Mouse (Mus musculus) layer of hippocampus, postnatal 25 days (tissue): ENCODE measurements around the gene Vim. TPM values are rescaled to one million over a fixed set of nuclear protein-coding genes. Genes with fewer than 3 reads are reported as not detected.

ENCODE experiments used
- DNase-seq, 2 experiments: peaks; one replicate each; pipeline ENCODE4 v3.0.0; 2022; ENCODE audit warnings: mixed read lengths in 2 of 2, low spot score in 1 of 2; ENCODE audit errors: extremely low spot score in 1 of 2
- total RNA-seq, 2 experiments: library from RNA; stranded (reverse); gene quantifications; 2 replicates each; pipeline ENCODE4 v1.2.3; 2021

Vim gene
- 10 to 100 TPM; 57.6 to 62.8 TPM for total RNA-seq

GRCm38 (mm10) chr2:13573408-13574065 is at the start of gene Vim:
Gene Vim, plus strand, starts transcription at chr2:13573927.
- peak; percentile 40 to 61 for DNase-seq

- no peak for DNase-seq
Observed at GRCm38 (mm10) chr2:13526205-13526604, 47.5 kb upstream of the Vim start.

DNA sequence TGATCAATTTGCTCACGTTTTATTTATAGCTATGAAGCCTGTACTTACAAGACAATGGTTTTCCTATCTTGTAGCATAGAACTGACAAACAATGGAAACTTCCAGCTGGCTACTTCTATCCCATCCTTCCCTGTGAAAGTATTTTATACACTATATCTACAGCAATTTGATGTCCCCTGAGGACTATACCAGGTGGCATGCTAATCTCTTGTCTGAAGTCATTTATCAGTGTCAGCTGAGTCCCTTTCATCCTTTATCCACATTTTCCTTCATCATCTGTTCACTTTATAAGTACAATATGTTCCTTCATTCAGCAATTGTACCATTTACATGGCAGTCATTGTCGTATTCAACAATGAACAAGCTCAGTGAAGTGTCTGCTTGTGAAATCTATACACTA is 46.6 kb upstream of the Vim start:
- DNase-seq: no peak

DNA sequence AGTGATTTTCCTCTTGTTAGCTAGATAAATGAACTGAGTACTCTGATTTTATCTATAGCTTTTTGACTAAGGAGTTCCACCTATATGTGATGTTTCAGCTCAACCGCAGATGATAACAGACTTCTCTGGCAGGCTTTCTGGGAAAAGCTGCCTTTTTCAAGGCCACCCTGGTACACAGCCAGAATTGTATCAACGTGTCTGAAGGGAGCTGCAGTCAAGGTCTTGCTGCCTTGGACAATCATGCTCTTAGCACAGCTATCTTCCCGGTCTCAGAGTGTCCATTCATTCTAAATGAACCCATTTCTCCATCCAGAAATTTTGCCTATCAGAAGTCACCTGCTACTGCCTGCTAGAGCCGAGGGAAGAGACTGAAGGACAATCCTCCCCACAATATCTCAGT is 46.2 kb upstream of the Vim start:
- DNase-seq: no peak

DNA sequence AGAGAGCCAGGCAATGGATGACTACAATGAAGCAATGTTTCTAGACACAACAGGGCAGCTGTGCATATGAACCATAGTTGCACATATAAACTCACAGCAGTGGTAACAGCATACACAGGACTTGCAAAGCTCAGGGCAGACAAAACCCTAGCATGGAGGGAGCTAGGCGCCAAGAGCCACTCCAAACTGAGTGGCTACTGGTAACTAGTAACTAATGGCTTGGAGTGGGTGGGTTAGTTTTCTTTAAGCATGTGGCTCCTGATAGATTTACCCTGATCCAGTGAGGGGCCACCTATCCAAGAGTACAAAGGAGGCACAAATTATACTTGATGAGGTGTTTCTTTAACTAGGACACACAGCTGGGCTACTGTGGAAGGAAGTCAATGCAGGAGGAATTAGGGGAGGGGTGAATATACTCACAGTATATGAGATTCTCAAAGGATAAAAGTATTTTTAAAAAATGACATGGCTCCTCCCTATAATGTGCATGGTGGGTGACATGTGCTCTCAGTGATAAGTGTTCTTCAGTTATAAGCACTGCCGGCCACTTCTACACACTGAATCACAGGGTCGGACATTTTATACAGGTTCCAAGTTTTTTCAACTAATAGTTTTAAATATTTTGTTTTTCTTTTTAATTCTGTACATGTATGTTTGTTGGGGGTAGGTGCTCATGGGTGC is 44.3 kb upstream of the Vim start:
- no peak for DNase-seq

GRCm38 (mm10) chr2:13530639-13531038 is 43.1 kb upstream of the Vim start:
- DNase-seq: no peak

DNA sequence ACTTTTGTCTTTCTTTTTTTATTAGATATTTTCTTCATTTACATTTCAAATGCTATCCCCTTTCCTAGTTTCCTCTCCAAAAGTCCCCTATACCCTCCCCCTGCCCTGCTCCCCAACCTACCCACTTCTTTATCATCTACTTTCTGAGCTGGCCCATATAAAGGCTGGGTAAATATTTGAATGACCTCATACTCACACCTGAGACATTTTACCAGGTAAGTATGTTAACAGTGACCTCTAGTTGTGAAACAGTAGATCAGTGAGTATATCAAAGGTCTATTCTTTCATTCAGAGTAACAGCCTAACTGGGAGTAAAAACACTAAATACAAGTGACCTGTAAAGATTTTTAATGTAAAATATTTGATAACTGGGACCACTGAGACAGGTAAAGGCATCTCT is 37.0 kb upstream of the Vim start:
- no peak for DNase-seq

- DNase-seq: no peak
Observed at GRCm38 (mm10) chr2:13537733-13538132, 36.0 kb upstream of the Vim start.

- DNase-seq: no peak
Observed at GRCm38 (mm10) chr2:13538258-13538657, 35.5 kb upstream of the Vim start.

DNA sequence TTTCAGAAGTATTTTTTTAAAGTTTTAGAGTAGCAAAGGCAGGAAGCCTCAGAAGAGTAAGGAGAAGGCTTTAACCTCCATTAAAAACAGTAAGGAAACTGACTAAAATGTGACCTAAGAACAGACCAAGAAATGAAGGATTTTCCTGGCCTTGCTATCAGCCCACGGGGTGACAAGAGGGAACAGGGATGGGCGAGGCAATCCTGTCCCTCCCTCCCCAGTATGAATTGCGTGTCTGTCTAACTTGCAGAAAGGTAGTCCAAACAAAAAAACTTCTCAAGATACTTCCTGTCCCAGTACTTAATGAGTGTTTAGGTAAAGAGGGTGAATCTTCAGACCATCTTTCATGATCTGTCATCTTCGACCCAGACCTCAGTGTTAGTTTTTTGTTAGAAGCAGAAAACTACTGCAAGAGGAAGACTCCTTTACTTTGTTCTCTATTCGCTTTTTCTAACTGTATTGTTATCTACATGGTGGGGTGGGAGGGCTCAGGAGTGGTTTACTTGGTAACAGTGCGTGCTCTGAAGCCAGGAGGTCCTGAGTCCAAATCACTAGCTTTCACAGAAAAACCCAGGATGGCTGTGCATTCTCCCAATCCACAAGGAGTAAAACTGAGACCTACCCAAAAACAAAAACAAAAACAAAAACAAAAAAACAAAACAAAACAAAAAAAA is 34.9 kb upstream of the Vim start:
- DNase-seq: no peak

DNA sequence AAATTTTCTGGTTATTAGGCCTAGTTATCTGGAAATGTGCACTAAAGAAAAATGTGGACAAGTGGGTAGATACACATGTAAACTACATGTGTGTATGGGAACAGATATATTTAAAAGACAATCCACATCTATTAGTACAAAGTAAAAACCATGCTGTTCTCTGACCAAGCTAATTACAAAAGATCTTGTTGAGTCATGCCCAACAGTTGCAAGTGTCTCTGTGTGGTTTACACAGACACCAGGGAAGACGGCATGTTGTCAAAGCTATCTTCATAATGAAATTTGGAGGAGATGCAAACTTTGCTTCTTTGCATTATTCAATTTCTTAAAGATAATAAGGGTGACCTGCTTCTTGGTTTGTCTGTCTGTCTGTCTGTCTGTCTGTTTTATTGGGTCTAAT is 33.9 kb upstream of the Vim start:
- no peak for DNase-seq

- DNase-seq: no peak
Observed at GRCm38 (mm10) chr2:13543519-13544124, 30.1 kb upstream of the Vim start.

DNA sequence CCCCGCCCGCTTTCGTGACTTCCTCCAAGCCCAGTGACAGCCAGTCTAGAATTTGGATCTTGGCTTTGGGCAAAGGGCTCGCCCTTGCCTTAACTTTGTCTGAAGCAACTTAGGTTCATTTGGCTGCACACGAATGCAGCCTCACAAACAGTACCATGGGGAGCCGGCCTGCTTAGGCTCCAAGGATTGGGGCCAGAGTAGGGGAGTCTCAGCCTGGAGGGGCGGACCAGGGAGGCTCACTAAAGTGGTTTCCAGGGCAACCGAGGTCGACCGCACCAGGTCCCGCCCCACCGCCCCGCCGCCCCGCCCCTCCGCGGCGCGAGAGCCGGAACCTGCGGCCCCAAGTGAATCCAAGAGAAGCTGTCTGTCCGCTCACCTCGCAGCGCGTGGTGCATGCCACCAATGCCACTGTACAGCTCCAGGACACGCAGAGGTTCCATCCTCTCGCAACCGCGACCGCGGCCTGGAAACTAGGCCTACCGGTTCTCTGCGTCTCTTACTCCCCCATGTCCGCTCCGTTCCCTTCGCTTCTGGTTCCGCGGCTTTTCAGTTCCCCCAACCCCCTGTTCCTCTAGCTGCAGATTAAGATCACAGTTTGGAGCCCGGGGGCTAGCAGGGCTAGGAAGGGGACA is 29.4 kb upstream of the Vim start, which contains the start of gene Trdmt1:
Gene Trdmt1, minus strand, starts transcription at position 476 of the 632 bp plus-strand sequence.
- peak; percentile 62 to 80 for DNase-seq

DNA sequence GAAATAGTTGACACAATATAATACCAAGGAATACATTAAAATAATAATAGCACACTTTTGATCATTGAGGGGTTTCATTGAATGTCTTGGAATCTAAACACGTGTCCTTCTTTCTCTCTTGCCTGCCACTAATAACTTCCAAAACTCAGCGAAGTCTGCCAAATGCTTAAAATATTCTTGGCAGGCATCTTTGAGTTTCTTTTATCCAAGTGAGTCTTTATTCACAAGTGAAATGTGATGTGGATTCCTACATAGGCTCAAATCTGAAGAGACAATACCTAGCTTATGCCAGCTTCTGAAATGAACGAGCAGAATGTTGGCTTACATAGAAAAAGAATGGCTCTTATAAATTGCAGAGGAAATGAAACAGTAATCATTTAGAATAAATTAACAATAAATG is 25.0 kb upstream of the Vim start:
- DNase-seq: no peak

- DNase-seq: no peak
Observed at GRCm38 (mm10) chr2:13553966-13554365, 19.8 kb upstream of the Vim start.

DNA sequence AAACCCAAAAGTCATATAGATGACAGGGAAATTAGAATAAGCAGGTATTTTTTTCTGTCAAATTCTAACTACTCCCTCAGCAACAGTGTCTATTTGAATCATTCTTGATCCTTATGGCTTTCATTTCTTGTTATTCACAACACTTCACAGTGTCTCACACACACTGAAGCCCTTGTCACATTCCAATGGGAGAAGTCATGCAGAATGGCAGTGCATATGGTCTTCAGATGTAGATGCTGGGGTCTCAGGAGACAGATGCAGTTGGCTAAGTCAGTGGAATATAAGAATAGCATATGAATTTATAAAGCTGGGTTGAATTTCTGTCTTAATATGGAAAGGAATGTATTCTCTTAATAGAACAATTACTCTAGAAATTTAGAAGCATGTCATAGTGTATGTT is 17.5 kb upstream of the Vim start:
- DNase-seq: no peak

DNA sequence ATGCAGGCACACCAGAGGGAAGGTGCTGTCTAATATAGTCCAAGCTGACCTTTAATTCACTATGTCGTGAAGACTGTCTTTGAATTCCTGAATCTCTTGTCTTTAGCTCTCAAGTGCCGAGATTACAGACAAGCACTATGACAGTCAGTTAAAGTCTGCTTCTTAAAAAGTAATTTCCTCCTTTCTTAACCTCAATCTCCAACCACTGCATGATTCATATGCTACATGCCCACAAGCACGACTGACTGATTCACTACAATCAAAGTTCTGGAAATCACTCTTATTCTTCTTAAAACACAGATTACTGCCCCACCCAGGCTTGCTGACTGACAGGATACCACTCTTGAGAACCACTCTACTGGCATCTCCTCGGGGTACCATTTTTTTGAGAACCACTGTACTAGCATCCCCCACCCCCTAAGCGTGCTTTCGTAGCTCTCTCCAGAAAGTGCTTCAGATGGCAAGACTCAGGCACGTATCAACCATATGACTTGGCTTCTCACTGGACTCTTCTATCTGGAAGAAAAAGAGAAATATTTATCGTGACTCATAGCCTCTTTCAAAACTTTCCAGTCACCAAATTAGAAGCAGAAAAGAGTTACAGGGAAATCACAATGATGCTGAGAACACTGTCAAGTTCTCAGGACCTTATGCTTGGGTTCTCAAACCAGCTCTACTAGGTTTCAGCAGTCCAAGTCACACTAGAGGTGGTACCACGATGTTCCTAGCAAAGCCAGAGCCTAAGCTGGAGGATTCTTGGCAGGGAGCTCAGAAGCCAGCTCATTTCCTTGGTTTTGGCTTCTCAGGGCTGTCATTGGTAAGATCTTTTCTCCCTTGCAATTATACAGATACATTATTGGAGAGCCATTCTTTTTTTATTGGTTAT is 16.3 kb upstream of the Vim start:
- no peak for DNase-seq

DNA sequence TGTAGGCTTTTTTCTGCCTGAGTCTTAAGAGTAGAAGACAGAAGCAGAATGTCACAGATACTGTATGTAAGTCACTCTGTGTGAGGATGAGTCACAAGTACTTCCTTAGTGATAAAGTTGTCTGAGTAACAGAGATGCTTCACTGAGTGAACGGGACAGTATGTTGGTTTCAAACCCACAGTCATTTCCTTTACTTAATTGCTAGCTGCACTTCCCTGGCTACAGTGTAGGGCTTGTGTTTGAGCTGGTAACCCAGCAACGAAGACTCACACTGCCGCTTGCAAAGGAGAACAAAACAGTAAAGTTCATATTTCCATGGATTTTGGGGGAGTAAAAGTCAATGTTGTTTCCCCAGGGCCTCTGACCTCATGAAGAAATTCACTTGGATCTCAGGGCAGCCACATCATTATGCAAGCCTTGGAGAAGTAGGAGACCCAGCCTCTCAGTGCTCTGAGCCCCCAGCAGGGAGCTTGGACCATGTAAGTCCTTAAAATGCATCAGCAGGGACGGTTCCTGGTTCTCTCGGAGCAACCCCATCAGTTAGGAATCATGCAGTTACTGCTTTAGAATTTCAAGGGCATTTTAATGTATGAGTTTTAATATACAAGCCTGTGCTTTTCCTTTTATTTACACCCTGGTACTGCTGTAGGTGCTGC is 15.0 kb upstream of the Vim start:
- no peak for DNase-seq

- no peak for DNase-seq
Observed at GRCm38 (mm10) chr2:13559303-13559702, 14.4 kb upstream of the Vim start.
